Mouse (Mus musculus) bone marrow macrophage, adult 2 months (primary cell): ENCODE results near the gene Tmem208. TPM values are rescaled to one million over a fixed set of nuclear protein-coding genes. Genes with fewer than 3 reads are reported as not detected.

Experiments
- H3K27ac ChIP-seq: 2 replicates; pipeline ENCODE4 v1.5.1; 2012; ENCODE audit warnings: low read depth, low read length; ENCODE audit not compliant: insufficient read depth
- H3K4me1 ChIP-seq: 2 replicates; pipeline ENCODE4 v1.6.1; 2012; ENCODE audit warnings: low read length; ENCODE audit not compliant: control insufficient read depth, insufficient read depth
- H3K4me3 ChIP-seq: 2 replicates; pipeline ENCODE4 v1.5.1; 2012; ENCODE audit warnings: mild to moderate bottlenecking, low read length, moderate library complexity; ENCODE audit not compliant: insufficient read depth
- CTCF ChIP-seq: IDR thresholded peaks from 2 replicates; pipeline ENCODE4 v1.5.1; 2012; ENCODE audit warnings: low read depth, mild to moderate bottlenecking, low read length, moderate library complexity
- POLR2A ChIP-seq: IDR thresholded peaks from 2 replicates; pipeline ENCODE4 v1.6.1; 2012; ENCODE audit warnings: mild to moderate bottlenecking, low read depth, low read length, borderline replicate concordance
- polyA plus RNA-seq: library from polyadenylated mRNA; stranded (reverse); fragments of >200 nt; gene quantifications from 2 replicates; pipeline ENCODE4 v1.2.4, GENCODE M21; 2012; ENCODE audit not compliant: missing spikeins, insufficient read depth, insufficient read length

Gene Tmem208
- polyA plus RNA-seq, 1 experiment: 51.2 TPM

- no peak overlapping the region for H3K27ac ChIP-seq
- no peak for TF ChIP-seq CTCF
- peak overlapping the region; percentile 92 for H3K4me3 ChIP-seq
- H3K4me1 ChIP-seq: peaks cover 39% of the 10 kb centered on the region
Measured at GRCm38 (mm10) chr8:105298351-105299252, 27.6 kb upstream of the Tmem208 start.

- no peak overlapping the region for H3K27ac ChIP-seq
- peaks cover 51% of the 10 kb centered on the region for H3K4me1 ChIP-seq
- H3K4me3 ChIP-seq: no peak overlapping the region
- TF ChIP-seq CTCF: no peak
- TF ChIP-seq POLR2A: no peak
Measured at GRCm38 (mm10) chr8:105299962-105300361, 26.2 kb upstream of the Tmem208 start.

GRCm38 (mm10) chr8:105303396-105303795, 22.8 kb upstream of the Tmem208 start:
- H3K4me1 ChIP-seq: peaks cover 47% of the 10 kb centered on the region
- TF ChIP-seq POLR2A (no peak), CTCF (no peak)
- H3K27ac ChIP-seq: peak overlapping the region; percentile 67
- H3K4me3 ChIP-seq: no peak overlapping the region

- no peak overlapping the region for H3K4me3 ChIP-seq
- TF ChIP-seq CTCF: no peak
- TF ChIP-seq POLR2A: no peak
- peaks cover 44% of the 10 kb centered on the region for H3K4me1 ChIP-seq
- peak overlapping the region; percentile 16 for H3K27ac ChIP-seq
Measured at GRCm38 (mm10) chr8:105303874-105304273, 22.3 kb upstream of the Tmem208 start.

- Histone ChIP-seq H3K4me1 (peaks cover 42% of the 10 kb centered on the region), H3K4me3 (no peak overlapping the region), H3K27ac (peak overlapping the region; percentile 71)
- TF ChIP-seq CTCF (no peak), POLR2A (no peak)
Measured at GRCm38 (mm10) chr8:105304325-105305210, 21.6 kb upstream of the Tmem208 start.

GRCm38 (mm10) chr8:105305211-105306145, 20.7 kb upstream of the Tmem208 start, which contains the start of gene Elmo3:
Gene Elmo3 (plus strand): TSS chr8:105305601.
- TF ChIP-seq POLR2A: no peak
- TF ChIP-seq CTCF: no peak
- peak within 1 kb of the TSS; percentile 71 for H3K27ac ChIP-seq
- no peak within 1 kb of the TSS for H3K4me3 ChIP-seq
- peaks cover 40% of the 10 kb centered on the region for H3K4me1 ChIP-seq

- H3K4me3 ChIP-seq: no peak overlapping the region
- H3K4me1 ChIP-seq: peaks cover 38% of the 10 kb centered on the region
- no peak overlapping the region for H3K27ac ChIP-seq
- no peak for TF ChIP-seq CTCF
- no peak for TF ChIP-seq POLR2A
Measured at GRCm38 (mm10) chr8:105306146-105306691, 19.9 kb upstream of the Tmem208 start.

GRCm38 (mm10) chr8:105307670-105308069, 18.5 kb upstream of the Tmem208 start:
- H3K27ac ChIP-seq: no peak overlapping the region
- H3K4me3 ChIP-seq: no peak overlapping the region
- TF ChIP-seq CTCF: no peak
- no peak for TF ChIP-seq POLR2A
- H3K4me1 ChIP-seq: peaks cover 25% of the 10 kb centered on the region

GRCm38 (mm10) chr8:105308428-105308827, 17.7 kb upstream of the Tmem208 start:
- Histone ChIP-seq H3K4me3 (no peak overlapping the region), H3K4me1 (peaks cover 20% of the 10 kb centered on the region), H3K27ac (no peak overlapping the region)
- TF ChIP-seq POLR2A (no peak), CTCF (no peak)
